Comparison of ENCODE assay signal across 8 mouse cellular contexts in the genomic region with DNA sequence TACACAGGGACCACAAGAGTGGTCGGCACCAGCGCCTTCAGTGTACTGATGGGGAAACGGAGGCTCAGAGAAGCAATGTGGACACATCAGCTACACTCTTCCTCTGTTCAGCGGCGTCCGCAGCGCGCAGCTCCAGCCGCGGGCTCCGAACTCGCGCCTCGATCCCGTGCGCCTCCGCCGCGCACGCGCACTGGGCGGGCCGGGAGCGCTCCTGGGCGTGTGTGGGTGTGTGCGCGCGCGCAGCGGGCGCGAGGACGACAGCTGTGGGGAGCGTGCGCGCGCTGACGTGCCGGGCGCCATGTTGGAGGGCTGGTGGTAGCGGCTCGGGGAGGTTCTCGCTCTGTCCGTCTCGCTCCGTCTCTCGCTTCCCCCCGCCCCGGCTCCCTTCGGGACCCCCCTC. TPM values are rescaled to one million over a fixed set of nuclear protein-coding genes. Genes with fewer than 3 reads are reported as not detected.
A peak's percentile ranks its signal among the peaks of the same experiment; 100 is the strongest.
DNase-seq lines count a peak whose midpoint lies in the region; ATAC-seq lines count a peak whose summit lies in the region.

A gene (plus strand): TSS at position 268 of the 400 bp plus-strand sequence.

- peaks cover 14% of the 10 kb centered on the region; the same call in 1 of the 2 replicates for H3K4me1 ChIP-seq in intestine, embryonic 14.5 days (replicated peaks; ENCODE audit: control insufficient read depth, insufficient read depth, low read length)

- no peaks in the 10 kb centered on the region for H3K27me3 ChIP-seq in intestine, embryonic 14.5 days (replicated peaks; ENCODE audit: control insufficient read depth, insufficient read depth, low read length)

- H3K9me3 ChIP-seq in intestine, embryonic 14.5 days (ENCODE audit: control insufficient read depth, low read length) = no peaks in the 10 kb centered on the region

- H3K4me3 ChIP-seq in intestine, embryonic 14.5 days (ENCODE audit: low read depth, low read length) = peak within 1 kb of the TSS; percentile 57

- peak; percentile 93 for ATAC-seq in intestine, embryonic 14.5 days (replicated peaks; ENCODE audit: low FRiP score, low TSS enrichment, low read depth)

- peaks cover 33% of the 10 kb centered on the region for H3K36me3 ChIP-seq in intestine, embryonic 14.5 days (ENCODE audit: control insufficient read depth, insufficient read depth, low read length)

- DNase-seq in adrenal gland, adult (ENCODE audit: inconsistent age in 2 of 2, low spot score in 1 of 2) = peak; percentile 93 to 97
- DNase-seq in embryo, embryonic 10.5 days (ENCODE audit: low spot score) = peak; percentile 92
- DNase-seq in gastrocnemius, postnatal 25 days = peak; percentile 89
- DNase-seq in intestine, embryonic 14.5 days (ENCODE audit: low spot score) = peak; percentile 93
- DNase-seq in left cerebral cortex, postnatal 14 days (ENCODE audit: low spot score in 2 of 2) = peak; percentile 93 to 94
- peak; percentile 95 for DNase-seq in mesoderm, embryonic 11.5 days (ENCODE audit: low read depth, low spot score)
- peak; percentile 82 to 85 for DNase-seq in right cerebral cortex, postnatal 36 days (ENCODE audit: low spot score in 2 of 2)
- peak; percentile 83 for DNase-seq in yolk sac, embryonic 10.5 days (ENCODE audit: low spot score)

- intact Hi-C loops in left cerebral cortex, postnatal 14 days (cut with DNase I) = loop anchor here (5.0 to 10.0 kb wide), 2 partner anchors 129 to 156 kb away; a partner anchor contains a TSS

- H3K4me2 ChIP-seq in intestine, embryonic 14.5 days (ENCODE audit: low read length) = peak within 1 kb of the TSS; percentile 61

- H3K9ac ChIP-seq in intestine, embryonic 14.5 days (ENCODE audit: low read length) = peak within 1 kb of the TSS; percentile 54

- under 1% methylated on average over 42 of the region's 50 CpGs for WGBS in intestine, embryonic 14.5 days

- peak within 1 kb of the TSS; percentile 80 for H3K27ac ChIP-seq in intestine, embryonic 14.5 days (ENCODE audit: low read depth)

RNA-seq across cellular contexts. Expression of the gene that starts here (rescaled TPM):
- total RNA-seq in gastrocnemius, postnatal 25 days (2021) = 10 to 100 TPM; 38.7 to 47.7 TPM
- polyA plus RNA-seq in intestine, embryonic 14.5 days (2014; fragmentation: Nextera tagmentation; extraction: Ambion mirVana) = 27.7 and 29.5 TPM in 2 replicates
- 10 to 100 TPM; 65.1 to 70.8 TPM for total RNA-seq in left cerebral cortex, postnatal 14 days (2021)

Comparison
In these comparisons a context has a peak if more than half of its experiments do, and no peak if none do; other contexts are left out.
1. Peak in every context shown above with its lines: DNase-seq, ATAC-seq, H3K4me3 ChIP-seq and H3K27ac ChIP-seq.